Mouse (Mus musculus) ES-E14 (cell line): ENCODE data around the gene Rps6kb1. TPM values are rescaled to one million over a fixed set of nuclear protein-coding genes. Genes with fewer than 3 reads are reported as not detected.

ENCODE experiments used
- DNase-seq: peaks from one replicate; pipeline ENCODE4 v3.0.0-alpha.2; 2013; ENCODE audit warnings: low read depth, low spot score
- H3K27ac ChIP-seq: 2 replicates; pipeline ENCODE4 v1.5.1; 2012; ENCODE audit warnings: low read depth, mild to moderate bottlenecking, low read length, moderate library complexity, mixed read lengths; ENCODE audit not compliant: poor library complexity, insufficient read depth, severe bottlenecking
- H3K36me3 ChIP-seq: 2 replicates; pipeline ENCODE4 v1.6.1; 2012; ENCODE audit warnings: mild to moderate bottlenecking, low read length, moderate library complexity, mixed read lengths; ENCODE audit not compliant: control insufficient read depth, poor library complexity, insufficient read depth, severe bottlenecking
- H3K4me1 ChIP-seq, 2 experiments: fragments of 150-350 bp in 1 of 2; sonication (generic) in 1 of 2; 2 replicates each; pipeline ENCODE4 v1.6.1; 2012; ENCODE audit warnings: low read length in 2 of 2, mild to moderate bottlenecking in 1 of 2, mixed read lengths in 1 of 2; ENCODE audit not compliant: control insufficient read depth in 2 of 2, insufficient read depth in 2 of 2, poor library complexity in 1 of 2
- H3K4me3 ChIP-seq, 2 experiments: fragments of 150-350 bp in 1 of 2; sonication (generic) in 1 of 2; 2 replicates each; pipeline ENCODE4 v1.5.1; 2012; ENCODE audit warnings: low read length in 2 of 2, low read depth in 1 of 2, mild to moderate bottlenecking in 1 of 2, mixed read lengths in 1 of 2; ENCODE audit not compliant: insufficient read depth in 1 of 2, poor library complexity in 1 of 2, severe bottlenecking in 1 of 2
- H3K9ac ChIP-seq: 2 replicates; pipeline ENCODE4 v1.6.1; 2012; ENCODE audit warnings: low read depth, mild to moderate bottlenecking, low read length, mixed read lengths; ENCODE audit not compliant: poor library complexity, insufficient read depth, severe bottlenecking
- H3K9me3 ChIP-seq: fragments of 150-350 bp; sonication (generic); 2 replicates; pipeline ENCODE4 v1.6.1; 2012; ENCODE audit warnings: low read depth, mild to moderate bottlenecking, low read length; ENCODE audit not compliant: control insufficient read depth, insufficient read depth
- CHD2 ChIP-seq: IDR thresholded peaks from 2 replicates; pipeline ENCODE4 v1.6.1; 2014; ENCODE audit warnings: mild to moderate bottlenecking, low read depth, low read length, inconsistent platforms
- HCFC1 ChIP-seq: IDR thresholded peaks from 2 replicates; pipeline ENCODE4 v1.6.1; 2012; ENCODE audit warnings: low read length, inconsistent platforms, borderline replicate concordance; ENCODE audit not compliant: insufficient read depth
- MAFK ChIP-seq: IDR thresholded peaks from 2 replicates; pipeline ENCODE4 v1.6.1; 2014; ENCODE audit warnings: mild to moderate bottlenecking, low read depth, low read length, inconsistent platforms; ENCODE audit not compliant: insufficient read depth
- ZC3H11A ChIP-seq: IDR thresholded peaks from 2 replicates; pipeline ENCODE4 v1.6.1; 2012; ENCODE audit warnings: low read depth, mild to moderate bottlenecking, inconsistent platforms, low read length, borderline replicate concordance
- ZNF384 ChIP-seq: IDR thresholded peaks from 2 replicates; pipeline ENCODE4 v1.6.1; 2012; ENCODE audit warnings: low read depth, low read length, inconsistent platforms
- in situ Hi-C, 2 experiments: fragments of 600-800 bp; cut with MboI; formaldehyde crosslinking; loops; one replicate each; pipeline ENCODE4 v1.15.1; 2025; ENCODE audit warnings: low sequenced_read_pairs in 2 of 2, inconsistent platforms in 1 of 2; ENCODE audit not compliant: unreplicated experiment in 2 of 2
- total RNA-seq: library from RNA; depleted of rRNA; stranded (reverse); fragments of 300-350 nt; gene quantifications from 2 replicates; pipeline ENCODE4 v1.2.3, GENCODE M21; 2012

The Rps6kb1 gene
- total RNA-seq, 1 experiment: 43.1 TPM

- Histone ChIP-seq H3K36me3 (peaks cover 2% of the 10 kb centered on the region), H3K9ac (no peak overlapping the region), H3K4me3 (no peak overlapping the region), H3K27ac (no peak overlapping the region), H3K4me1 (peaks cover 2 to 3% of the 10 kb centered on the region in 2 experiments; a peak in 3 of 4 replicates), H3K9me3 (no peaks in the 10 kb centered on the region)
- no peak for DNase-seq
- no peak for TF ChIP-seq MAFK
- no peak for TF ChIP-seq ZC3H11A
- in situ Hi-C loops: no loop called here
Measured at GRCm38 (mm10) chr11:86497356-86497755, 47.2 kb downstream of the Rps6kb1 start.

DNA sequence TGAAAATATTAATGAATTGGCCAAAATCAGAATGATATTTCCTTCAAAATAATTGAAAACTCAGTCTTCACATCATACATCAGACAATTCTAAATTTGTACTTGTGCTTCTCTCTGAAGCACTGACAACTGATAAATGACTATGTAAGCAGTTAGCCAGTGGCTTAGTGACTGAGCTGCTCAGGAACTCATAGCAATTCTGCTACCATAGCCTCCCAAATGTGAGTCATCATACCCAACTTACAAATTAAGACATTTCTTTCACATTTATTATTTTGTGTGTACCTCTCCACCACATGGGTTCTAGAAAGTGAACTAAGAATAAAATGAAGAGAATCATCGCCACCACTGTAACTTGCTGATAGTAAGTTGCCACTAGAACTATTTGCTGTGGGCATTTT is 53.8 kb downstream of the Rps6kb1 start:
- in situ Hi-C loops: no loop called here
- no peak overlapping the region for H3K27ac ChIP-seq
- no peak overlapping the region for H3K4me3 ChIP-seq
- no peaks in the 10 kb centered on the region for H3K9me3 ChIP-seq
- no peak overlapping the region for H3K9ac ChIP-seq
- TF ChIP-seq CHD2 (no peak), HCFC1 (no peak)
- H3K36me3 ChIP-seq: no peaks in the 10 kb centered on the region
- no peaks in the 10 kb centered on the region for H3K4me1 ChIP-seq
- DNase-seq: no peak

- H3K9ac ChIP-seq: peak overlapping the region; percentile 86
- H3K27ac ChIP-seq: no peak overlapping the region
- H3K4me1 ChIP-seq: no peaks in the 10 kb centered on the region
- DNase-seq: peak; percentile 33
- H3K9me3 ChIP-seq: no peaks in the 10 kb centered on the region
- H3K4me3 ChIP-seq: peak overlapping the region; percentile 85 to 95
- in situ Hi-C loops: no loop called here
- TF ChIP-seq ZNF384 (no peak), CHD2 (no peak), MAFK (no peak), ZC3H11A (no peak), HCFC1 (no peak)
- no peaks in the 10 kb centered on the region for H3K36me3 ChIP-seq
Measured at GRCm38 (mm10) chr11:86484910-86485510, 59.6 kb downstream of the Rps6kb1 start.

GRCm38 (mm10) chr11:86484101-86484868 is 60.3 kb downstream of the Rps6kb1 start, which contains the start of gene Rnft1:
TSS of gene Rnft1 (plus strand) at chr11:86484657.
- DNase-seq: peak; percentile 97
- in situ Hi-C loops: no loop called here
- peak within 1 kb of the TSS; percentile 85 to 95 for H3K4me3 ChIP-seq
- no peaks in the 10 kb centered on the region for H3K36me3 ChIP-seq
- no peaks in the 10 kb centered on the region for H3K4me1 ChIP-seq
- no peak within 1 kb of the TSS; the same call in 1 of the 2 replicates for H3K27ac ChIP-seq
- H3K9ac ChIP-seq: peak within 1 kb of the TSS; percentile 86
- no peak for TF ChIP-seq CHD2
- peak; percentile 55; the same call in 1 of the 2 replicates for TF ChIP-seq HCFC1
- 0 out of 2 replicates have a peak, but pooled peaks have one; percentile 9 for TF ChIP-seq MAFK
- TF ChIP-seq ZNF384: no peak
- no peaks in the 10 kb centered on the region for H3K9me3 ChIP-seq

- H3K9me3 ChIP-seq: no peaks in the 10 kb centered on the region
- no peak for DNase-seq
- in situ Hi-C loops: no loop called here
- H3K4me1 ChIP-seq: peaks cover 3 to 8% of the 10 kb centered on the region in 2 experiments; a peak in 2 of 4 replicates
- no peak overlapping the region for H3K4me3 ChIP-seq
- H3K27ac ChIP-seq: no peak overlapping the region
- TF ChIP-seq ZNF384 (no peak), HCFC1 (no peak), MAFK (no peak), CHD2 (no peak), ZC3H11A (no peak)
- H3K9ac ChIP-seq: no peak overlapping the region
- H3K36me3 ChIP-seq: no peaks in the 10 kb centered on the region
Measured at GRCm38 (mm10) chr11:86473576-86473975, 71.0 kb downstream of the Rps6kb1 start.
